Mouse (Mus musculus) kidney, adult 2 months (tissue): ENCODE measurements around the gene Adgrb2. TPM values are rescaled to one million over a fixed set of nuclear protein-coding genes. Genes with fewer than 3 reads are reported as not detected.

Source experiments
- DNase-seq: peaks from one replicate; pipeline ENCODE4 v3.0.0; 2021
- H3K27ac ChIP-seq: fragments of 200-500 bp; 2 replicates; pipeline ENCODE4 v1.5.1; 2012; ENCODE audit warnings: low read depth, low read length, control low read depth, inconsistent platforms; ENCODE audit not compliant: insufficient read depth
- H3K27me3 ChIP-seq: fragments of 200-500 bp; replicated peaks from 2 replicates; pipeline ENCODE4 v1.6.1; 2012; ENCODE audit warnings: mild to moderate bottlenecking, moderate library complexity, low read length, inconsistent platforms; ENCODE audit not compliant: control insufficient read depth, insufficient read depth
- H3K36me3 ChIP-seq: fragments of 200-500 bp; 2 replicates; pipeline ENCODE4 v1.6.1; 2012; ENCODE audit warnings: mild to moderate bottlenecking, moderate library complexity, low read length, inconsistent platforms; ENCODE audit not compliant: control insufficient read depth, insufficient read depth
- H3K4me1 ChIP-seq: fragments of 200-500 bp; 2 replicates; pipeline ENCODE4 v1.6.1; 2011; ENCODE audit warnings: low read length; ENCODE audit not compliant: control insufficient read depth, insufficient read depth
- H3K4me3 ChIP-seq: fragments of 200-500 bp; 2 replicates; pipeline ENCODE4 v1.5.1; 2011; ENCODE audit warnings: mild to moderate bottlenecking, low read depth, low read length, control low read depth; ENCODE audit not compliant: insufficient read depth
- CTCF ChIP-seq: fragments of 200-500 bp; conservative IDR thresholded peaks from 2 replicates; pipeline ENCODE4 v1.5.1; 2011; ENCODE audit warnings: low read depth, mild to moderate bottlenecking, control low read depth, low read length, moderate library complexity, mixed read lengths; ENCODE audit not compliant: insufficient read depth, insufficient read length
- POLR2A ChIP-seq: fragments of 200-500 bp; IDR thresholded peaks from one replicate; pipeline ENCODE4 v1.6.1; 2011; ENCODE audit warnings: low read depth, low read length, control low read depth
- WGBS: fragments of 180-500 bp; shearing (Covaris S2); methylation state at CpG from one replicate; pipeline ENCODE4 v1.1.7; 2018; 5-methylcytosine and 5-hydroxymethylcytosine counted together
- polyA plus RNA-seq: library from polyadenylated mRNA; depleted of rRNA; stranded (reverse); fragments of >200 nt; gene quantifications from 2 replicates; pipeline ENCODE4 v1.2.3, GENCODE M21; 2012; rRNA removed

Gene Adgrb2
- polyA plus RNA-seq, 1 experiment, result 0.66 TPM

- Histone ChIP-seq H3K27ac (no peak overlapping the region), H3K36me3 (no peaks in the 10 kb centered on the region), H3K27me3 (no peaks in the 10 kb centered on the region), H3K4me1 (0 out of 2 replicates have a peak, but pooled peaks cover 3% of the 10 kb centered on the region), H3K4me3 (no peak overlapping the region)
- no peak for DNase-seq
- WGBS, result 93% methylated on average over 3 of the region's 3 CpGs
- TF ChIP-seq CTCF, result no peak
- no peak for TF ChIP-seq POLR2A
These were observed 71.3 kb downstream of the Adgrb2 start for GRCm38 (mm10) chr4:130056011-130056322.

GRCm38 (mm10) chr4:130056471-130056870, 71.8 kb downstream of the Adgrb2 start:
- Histone ChIP-seq H3K27ac (no peak overlapping the region), H3K4me3 (no peak overlapping the region), H3K36me3 (no peaks in the 10 kb centered on the region), H3K4me1 (0 out of 2 replicates have a peak, but pooled peaks cover 3% of the 10 kb centered on the region), H3K27me3 (no peaks in the 10 kb centered on the region)
- TF ChIP-seq POLR2A (no peak), CTCF (no peak)
- DNase-seq, result peak; percentile 49
- 73% methylated on average over 3 of the region's 3 CpGs for WGBS

- Histone ChIP-seq H3K4me1 (peaks cover 7% of the 10 kb centered on the region), H3K4me3 (no peak overlapping the region)
- no peak for TF ChIP-seq POLR2A
These were observed 76.3 kb downstream of the Adgrb2 start for GRCm38 (mm10) chr4:130060937-130061336.

GRCm38 (mm10) chr4:130063191-130063590, 78.5 kb downstream of the Adgrb2 start:
- H3K27ac ChIP-seq, result no peak overlapping the region
- WGBS, result 60% methylated on average over 7 of the region's 7 CpGs
- H3K36me3 ChIP-seq, result no peaks in the 10 kb centered on the region
- H3K4me1 ChIP-seq, result peaks cover 5% of the 10 kb centered on the region
- H3K27me3 ChIP-seq, result no peaks in the 10 kb centered on the region
- TF ChIP-seq POLR2A (no peak), CTCF (no peak)
- DNase-seq, result no peak
- no peak overlapping the region for H3K4me3 ChIP-seq

More at GRCm38 (mm10) chr4:130060937-130061336, 76.3 kb downstream of the Adgrb2 start:
- no peak for DNase-seq
- Histone ChIP-seq H3K27ac (no peak overlapping the region), H3K27me3 (no peaks in the 10 kb centered on the region), H3K36me3 (no peaks in the 10 kb centered on the region)

GRCm38 (mm10) chr4:130066816-130067215, 82.1 kb downstream of the Adgrb2 start:
- peak; percentile 70 for TF ChIP-seq CTCF
- TF ChIP-seq POLR2A, result no peak
- Histone ChIP-seq H3K27me3 (no peaks in the 10 kb centered on the region), H3K4me3 (no peak overlapping the region), H3K36me3 (no peaks in the 10 kb centered on the region), H3K4me1 (peaks cover 2% of the 10 kb centered on the region), H3K27ac (no peak overlapping the region)
- peak; percentile 38 for DNase-seq
- WGBS, result 22% methylated on average over 8 of the region's 8 CpGs

GRCm38 (mm10) chr4:130070523-130070922, 85.9 kb downstream of the Adgrb2 start:
- no peak for TF ChIP-seq CTCF
- no peak for TF ChIP-seq POLR2A
- no peak overlapping the region for H3K27ac ChIP-seq
- H3K27me3 ChIP-seq, result no peaks in the 10 kb centered on the region
- DNase-seq, result no peak
- H3K36me3 ChIP-seq, result no peaks in the 10 kb centered on the region
- 77% methylated on average over 3 of the region's 3 CpGs for WGBS
- H3K4me1 ChIP-seq, result peaks cover 4% of the 10 kb centered on the region; the same call in 1 of the 2 replicates
- H3K4me3 ChIP-seq, result no peak overlapping the region

- Histone ChIP-seq H3K36me3 (no peaks in the 10 kb centered on the region), H3K27me3 (no peaks in the 10 kb centered on the region), H3K4me3 (no peak overlapping the region), H3K27ac (no peak overlapping the region), H3K4me1 (peaks cover 4% of the 10 kb centered on the region; the same call in 1 of the 2 replicates)
- DNase-seq, result no peak
- TF ChIP-seq POLR2A, result no peak
- WGBS, result 96% methylated on average over 2 of the region's 2 CpGs
These were observed 87.1 kb downstream of the Adgrb2 start for GRCm38 (mm10) chr4:130071758-130072157.

Other genes with a start within 250 kb of the Adgrb2 start
- gene Khdrbs1, start 242.6 kb upstream of the Adgrb2 start, polyA plus RNA-seq, result 16.0 TPM in 2 replicates
- gene Ptp4a2, start 173.7 kb upstream of the Adgrb2 start, polyA plus RNA-seq, result 29.9 and 41.5 TPM in 2 replicates
- not detected in 2 replicates for gene Spocd1, start 55.6 kb upstream of the Adgrb2 start, polyA plus RNA-seq
- gene Col16a1, start 63.0 kb downstream of the Adgrb2 start, polyA plus RNA-seq, result 12.7 and 15.4 TPM in 2 replicates
- gene Pef1, start 117.7 kb downstream of the Adgrb2 start, polyA plus RNA-seq, result 129 and 139 TPM in 2 replicates
- gene Hcrtr1, start 154.5 kb downstream of the Adgrb2 start, polyA plus RNA-seq, result 0.54 and 0.56 TPM in 2 replicates
- 118 and 133 TPM in 2 replicates for gene Tinagl1, start 190.3 kb downstream of the Adgrb2 start, polyA plus RNA-seq
- 64.7 and 89.1 TPM in 2 replicates for gene Gm853, start 237.5 kb downstream of the Adgrb2 start, polyA plus RNA-seq